Mouse (Mus musculus): Measurements from ENCODE around the gene 1700022I11Rik. TPM values are rescaled to one million over a fixed set of nuclear protein-coding genes. Genes with fewer than 3 reads are reported as not detected.

Gene 1700022I11Rik
- total RNA-seq (2021): not detected
- long read RNA-seq, experiment 1: 0 reads
- long read RNA-seq, experiment 2, partial matches to known transcripts: 0 of 1 reads
- long read RNA-seq, experiment 2, other reads (novel, unspliced or antisense): 1 of 1 reads

DNA sequence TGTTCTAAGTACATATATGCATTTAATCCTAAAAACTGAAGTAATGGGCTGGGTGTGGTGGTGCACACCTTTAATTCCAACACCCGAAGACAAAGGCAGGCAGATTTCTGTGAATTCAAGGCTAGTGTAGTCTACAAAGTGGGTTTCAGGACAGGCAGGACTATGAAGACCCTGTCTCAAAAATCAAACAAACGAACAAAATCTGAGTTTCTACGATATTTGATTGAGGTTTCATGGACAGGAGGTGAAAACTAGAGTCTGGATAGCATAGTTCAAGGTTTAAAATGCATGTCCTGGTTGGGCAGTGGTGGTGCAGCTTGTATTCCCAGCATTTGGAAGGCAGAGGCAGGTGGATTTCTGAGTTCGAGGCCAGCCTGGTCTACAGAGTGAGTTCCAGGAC, at the start of gene 1700022I11Rik:
1700022I11Rik (plus strand) TSS at position 301 of the 400 bp plus-strand sequence.
- DNase-seq: no peak

GRCm38 (mm10) chr4:42920726-42921125, 48.7 kb upstream of the 1700022I11Rik start:
- DNase-seq: no peak

DNA sequence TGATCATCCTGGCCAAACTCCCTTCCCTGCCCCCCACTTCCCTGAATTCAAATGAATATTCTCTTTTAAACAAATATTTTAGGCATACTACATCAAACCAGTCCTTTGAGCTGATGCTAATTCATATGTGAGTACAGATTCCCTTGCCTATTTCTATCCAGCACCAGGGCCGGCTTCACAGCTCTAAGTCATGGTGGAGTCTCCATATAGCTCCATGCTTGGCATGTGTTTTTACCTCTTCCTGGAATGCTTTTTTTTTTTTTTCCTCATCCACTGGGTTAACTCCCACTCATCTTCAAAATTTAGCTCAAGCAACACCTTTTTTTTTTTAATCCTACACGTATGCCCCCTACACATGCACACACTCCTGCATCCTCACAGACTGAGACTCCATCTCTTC, 47.9 kb upstream of the 1700022I11Rik start:
- DNase-seq: no peak

GRCm38 (mm10) chr4:42922056-42922455, 47.3 kb upstream of the 1700022I11Rik start:
- no peak for DNase-seq

DNA sequence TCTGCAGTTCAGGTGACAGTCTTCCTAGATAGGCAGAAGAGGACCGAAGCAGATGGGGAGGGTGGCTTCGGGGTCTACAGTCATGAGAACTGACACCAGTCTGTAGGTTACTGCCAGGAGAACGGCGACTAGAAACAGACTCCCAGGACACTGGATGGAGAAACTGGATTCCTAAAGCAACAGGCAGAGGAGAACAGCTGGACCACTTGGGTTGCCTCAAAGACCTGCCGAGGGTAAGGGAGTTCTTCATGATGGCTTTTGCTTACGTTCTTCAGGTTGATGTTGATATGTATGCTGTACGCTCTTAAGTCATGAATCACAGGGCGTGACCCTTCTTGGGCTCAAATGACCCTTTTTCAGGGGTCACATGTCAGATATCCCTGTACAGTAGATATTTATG, 46.9 kb upstream of the 1700022I11Rik start:
- no peak for DNase-seq

- no peak for DNase-seq
Measured at GRCm38 (mm10) chr4:42924095-42924710, 45.2 kb upstream of the 1700022I11Rik start.

- DNase-seq: no peak
Measured at GRCm38 (mm10) chr4:42928209-42928608, 41.2 kb upstream of the 1700022I11Rik start.

GRCm38 (mm10) chr4:42928952-42929351, 40.5 kb upstream of the 1700022I11Rik start:
- DNase-seq: no peak

GRCm38 (mm10) chr4:42932229-42932969, 37.0 kb upstream of the 1700022I11Rik start:
- no peak for DNase-seq

DNA sequence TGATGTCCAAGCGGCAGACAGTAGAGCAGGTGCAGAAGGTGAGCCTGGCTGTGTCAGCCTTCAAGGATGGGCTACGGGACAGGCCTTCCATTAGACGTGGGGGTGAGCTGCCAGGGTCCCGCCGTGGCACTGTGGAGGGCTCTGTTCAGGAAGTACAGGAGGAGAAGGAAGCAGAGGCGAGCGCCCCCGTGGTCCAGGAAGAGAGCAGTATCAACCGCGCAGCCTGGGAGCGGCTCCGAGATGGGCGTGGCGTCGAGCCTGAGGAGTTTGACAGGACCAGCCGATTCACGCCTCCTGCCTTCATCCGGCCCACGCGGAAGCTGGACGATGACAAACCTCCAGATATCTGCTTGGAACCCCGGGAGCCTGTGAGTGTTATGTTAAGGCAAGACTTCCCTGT, 35.8 kb upstream of the 1700022I11Rik start:
- peak; percentile 46 for DNase-seq

GRCm38 (mm10) chr4:42941396-42941795, 28.0 kb upstream of the 1700022I11Rik start:
- no peak for DNase-seq

DNA sequence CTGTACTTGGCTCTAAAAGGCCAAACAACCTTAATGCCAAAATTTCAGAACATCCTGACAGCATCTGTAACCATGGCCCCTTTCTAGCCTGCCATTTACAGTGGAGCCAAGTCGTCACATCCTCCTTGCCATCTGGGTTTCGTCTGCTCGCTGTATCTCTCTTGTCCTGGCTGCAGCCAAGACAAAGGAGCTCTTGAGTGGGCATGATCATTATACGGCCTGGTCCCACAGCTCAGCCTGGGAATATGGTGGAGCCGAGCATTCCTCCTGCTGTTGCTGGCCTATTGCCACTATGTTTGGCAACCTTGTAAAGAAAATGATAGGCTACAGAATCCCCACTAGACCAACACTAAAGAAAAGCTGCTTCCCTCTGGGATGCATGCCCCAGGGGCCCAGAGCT, 26.1 kb upstream of the 1700022I11Rik start:
- DNase-seq: no peak

GRCm38 (mm10) chr4:42944185-42944584, 25.2 kb upstream of the 1700022I11Rik start:
- DNase-seq: no peak

DNA sequence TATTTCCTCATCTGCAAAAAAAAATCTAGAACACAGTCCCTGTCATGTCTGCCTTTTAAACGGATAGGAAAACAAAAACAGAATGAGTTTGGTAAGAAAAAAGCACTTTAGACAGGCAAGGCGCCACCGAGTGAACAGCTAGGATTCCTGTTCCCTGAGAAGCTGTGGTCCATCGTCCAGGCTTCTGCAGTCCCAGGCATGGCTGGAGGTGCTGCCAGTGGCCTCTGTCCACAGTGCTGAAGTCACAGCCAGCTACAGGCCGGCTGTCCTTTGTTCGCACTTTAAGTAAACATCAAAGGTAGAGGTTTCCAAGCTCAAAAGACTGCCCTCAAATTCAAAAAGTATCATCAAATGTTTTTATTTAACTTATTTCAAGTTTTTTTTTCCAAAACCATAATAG, 24.4 kb upstream of the 1700022I11Rik start:
- DNase-seq: no peak

DNA sequence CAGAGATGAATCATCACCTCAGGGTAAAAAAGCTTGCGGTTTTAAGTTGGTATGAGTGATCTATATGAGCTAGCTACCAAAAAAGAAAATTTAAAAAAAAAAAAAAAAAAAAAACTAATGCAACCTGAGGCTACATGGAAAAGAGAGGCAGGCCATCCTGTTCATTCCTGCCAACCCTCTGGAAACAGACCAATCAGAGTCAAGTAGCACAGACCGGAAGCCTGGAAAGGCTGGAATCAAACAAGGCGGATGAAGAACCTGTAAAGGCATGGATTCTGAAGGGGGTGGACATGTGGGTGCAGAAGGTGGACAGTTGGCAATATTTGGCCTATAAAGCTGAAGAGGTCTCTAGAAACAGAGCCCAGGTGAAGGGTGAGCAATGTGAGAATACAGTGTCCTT, 24.0 kb upstream of the 1700022I11Rik start:
- DNase-seq: no peak

GRCm38 (mm10) chr4:42945952-42946351, 23.5 kb upstream of the 1700022I11Rik start:
- DNase-seq: no peak

DNA sequence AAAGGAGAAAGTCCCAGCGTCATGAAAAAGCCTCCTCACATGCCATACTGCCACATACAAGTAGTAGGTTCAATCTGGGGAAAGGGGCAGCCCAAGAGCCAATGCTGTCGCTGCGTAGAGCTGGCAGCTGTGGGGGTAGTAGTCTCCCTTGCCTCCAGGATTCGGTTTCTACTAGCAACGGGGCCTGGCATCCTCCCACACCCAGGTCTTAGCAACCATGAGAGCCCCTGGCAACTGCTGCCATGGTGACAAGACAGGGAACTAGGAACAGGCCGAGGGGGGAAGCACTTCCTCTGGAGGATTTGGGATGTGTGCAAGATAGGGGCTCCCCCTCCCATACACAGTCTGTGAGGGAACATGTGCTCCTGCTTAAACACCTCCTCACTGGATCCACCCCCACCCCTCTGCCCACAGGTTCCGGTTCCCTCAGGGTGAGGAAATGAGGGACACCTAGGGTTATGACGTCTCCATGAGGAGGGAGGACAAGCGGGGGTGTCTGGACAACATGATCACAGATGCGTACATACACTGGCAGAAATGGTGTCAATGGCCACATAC, 22.6 kb upstream of the 1700022I11Rik start:
- no peak for DNase-seq

DNA sequence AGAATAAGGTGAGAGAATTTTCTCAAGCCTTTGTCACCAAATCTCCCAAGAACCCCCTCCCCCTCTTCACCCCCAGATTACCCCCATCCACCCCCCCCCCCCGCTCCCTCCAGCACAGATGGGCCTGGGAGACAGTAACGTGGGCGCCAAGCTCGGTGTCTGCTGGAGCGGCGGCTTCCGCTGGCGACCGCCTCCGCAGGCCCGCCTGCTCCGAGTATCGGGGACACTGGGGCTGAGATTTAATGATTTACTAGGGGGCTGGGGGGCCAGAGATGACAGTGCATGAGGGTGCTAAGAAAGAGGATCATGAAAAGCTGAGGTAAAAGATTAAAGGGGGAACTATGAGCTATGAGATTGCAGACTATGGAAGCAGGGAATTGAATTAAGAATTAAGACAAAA, 20.9 kb upstream of the 1700022I11Rik start:
- no peak for DNase-seq

DNA sequence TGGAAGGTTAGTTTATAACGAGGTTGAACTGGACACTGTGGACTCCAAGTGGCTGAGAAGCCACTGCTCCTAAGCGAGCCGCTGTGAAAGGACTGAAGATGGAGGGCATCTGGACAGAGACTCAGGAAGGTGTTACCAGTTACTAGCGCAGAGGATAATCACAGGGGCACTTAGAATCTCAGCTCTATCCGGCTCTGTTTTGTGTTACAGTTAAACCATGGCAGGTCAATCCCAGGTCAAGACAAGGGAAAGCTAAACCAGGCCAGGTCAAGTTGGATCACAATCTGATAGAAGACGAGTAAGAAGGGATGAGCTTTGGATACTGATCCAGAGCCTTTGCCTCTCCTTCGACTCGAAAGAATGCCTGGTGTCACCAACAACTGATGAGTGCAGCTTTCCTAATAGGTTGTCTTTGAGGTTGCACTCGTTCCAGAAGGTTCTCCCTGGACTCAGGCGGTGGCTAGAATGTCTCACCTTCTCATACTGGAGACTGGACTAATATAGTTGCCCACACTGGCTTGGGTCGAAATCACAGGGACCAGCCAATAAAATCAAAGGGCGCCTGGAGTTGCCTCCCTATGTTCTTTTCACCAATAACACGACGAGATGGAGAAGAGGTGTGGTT, 20.2 kb upstream of the 1700022I11Rik start:
- DNase-seq: no peak

DNA sequence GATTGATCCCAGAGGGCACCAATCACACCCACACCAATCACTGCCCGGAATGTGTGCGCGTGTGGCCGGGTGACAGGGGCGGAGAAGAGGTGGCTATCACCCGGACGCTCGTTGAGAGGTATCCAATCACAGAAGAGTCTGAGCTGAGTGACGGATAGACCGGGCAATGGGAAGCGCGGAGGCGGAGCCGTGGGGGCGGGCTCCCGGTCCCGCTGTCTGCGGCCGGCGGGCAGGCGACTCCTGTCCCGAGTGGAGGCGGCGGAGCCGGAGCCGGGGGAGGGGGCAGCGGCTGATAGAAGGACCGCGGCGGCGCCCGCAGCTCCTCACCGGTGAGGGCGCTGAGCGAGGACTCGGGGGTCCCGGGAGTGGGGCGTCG, 19.7 kb upstream of the 1700022I11Rik start, which contains the start of gene Dnajb5:
Dnajb5 (plus strand) TSS at position 139 of the 376 bp plus-strand sequence.
- DNase-seq: peak; percentile 99

DNA sequence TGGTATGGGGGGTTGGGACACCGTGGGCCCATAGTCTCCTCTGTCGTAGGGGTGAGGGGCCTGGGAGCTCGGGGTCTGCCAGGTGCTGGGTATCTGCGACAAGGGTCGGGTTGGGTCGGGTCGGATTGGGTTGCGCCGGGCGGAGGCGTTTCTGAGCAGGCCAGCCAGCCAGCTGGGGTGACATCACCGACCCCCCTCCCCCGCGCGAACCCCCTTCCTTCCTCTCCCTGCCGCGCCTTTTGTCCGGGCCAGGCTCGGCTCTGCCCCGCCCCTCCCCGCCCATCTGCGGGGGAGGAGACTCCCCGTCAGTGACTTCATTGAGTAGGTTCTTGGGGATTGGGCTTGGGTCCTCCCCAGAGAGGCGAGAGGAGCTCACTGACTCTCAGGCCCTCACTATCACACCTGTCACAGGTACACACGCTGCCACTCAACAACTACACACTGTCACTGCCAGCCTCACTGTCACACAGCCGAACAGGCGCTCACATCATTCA, 19.3 kb upstream of the 1700022I11Rik start:
- peak; percentile 95 for DNase-seq

Measured in gastrocnemius, postnatal 25 days (tissue).